9 mouse cellular contexts compared by ENCODE assay signal in the genomic region with DNA sequence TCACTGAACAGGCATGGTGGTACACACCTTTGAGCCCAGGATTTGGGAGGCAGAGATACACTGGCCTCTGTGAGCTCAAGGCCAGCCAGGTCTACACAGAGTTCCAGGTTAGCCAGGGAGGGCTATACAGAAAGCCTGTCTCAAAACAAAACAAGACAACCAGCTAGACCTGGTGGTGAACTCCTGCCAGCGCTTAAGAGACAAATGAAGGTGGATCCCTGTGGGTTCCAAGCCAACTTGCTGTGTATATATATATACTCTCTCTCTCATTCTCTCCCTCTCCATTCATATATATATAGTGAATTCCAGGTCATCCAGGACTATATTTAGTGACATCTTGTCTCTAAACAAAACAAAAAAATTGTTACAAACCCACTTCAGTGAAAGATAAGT. TPM values are rescaled to one million over a fixed set of nuclear protein-coding genes. Genes with fewer than 3 reads are reported as not detected.
DNase-seq lines count a peak whose midpoint lies in the region; ATAC-seq and TF ChIP-seq lines count a peak whose summit lies in the region.
"Had no signal": no experiment of that assay in that cellular context is flagged by ENCODE, and none has a peak within 500 bp of the region (broad histone marks: within the 10 kb centered on the region; RNA-seq: fewer than 3 reads in every experiment).

No protein-coding gene starts in this region.

- intact Hi-C loops in heart, postnatal 25 days (cut with DNase I): loop anchor here (5.0 kb wide), 1 partner anchor 212 kb away; a partner anchor contains a TSS

- no peaks in the 10 kb centered on the region for H3K9me3 ChIP-seq in heart, embryonic 14.5 days (ENCODE audit: control insufficient read depth, low read length)
- H3K9me3 ChIP-seq in ES-Bruce4 (replicated peaks; ENCODE audit: control insufficient read depth, insufficient read depth, low read length, poor library complexity, severe bottlenecking): no peaks in the 10 kb centered on the region
- no peaks in the 10 kb centered on the region for H3K9me3 ChIP-seq in hindbrain, embryonic 11.5 days (ENCODE audit: control insufficient read depth, low read length)
- H3K9me3 ChIP-seq in midbrain, embryonic 10.5 days (replicated peaks): no peaks in the 10 kb centered on the region

- H3K27ac ChIP-seq in heart, embryonic 14.5 days (replicated peaks in 1 of 2; ENCODE audit: control insufficient read depth in 1 of 2, insufficient read depth in 1 of 2, low read depth in 2 of 2, low read length in 2 of 2): peak overlapping the region in 1 of 2 experiments; percentile 82; a peak in 2 of 4 replicates
- H3K27ac ChIP-seq in ES-Bruce4 (ENCODE audit: insufficient read depth, low read length): no peak overlapping the region
- H3K27ac ChIP-seq in hindbrain, embryonic 11.5 days (ENCODE audit: low read depth, low read length): no peak overlapping the region
- peak overlapping the region; percentile 90; the same call in 1 of the 2 replicates for H3K27ac ChIP-seq in midbrain, embryonic 10.5 days (replicated peaks)

- TF ChIP-seq CTCF in ES-Bruce4 (IDR thresholded peaks at IDR 0.05; ENCODE audit: low read depth, low read length): no peak

- no peak for TF ChIP-seq EP300 in ES-Bruce4 (IDR thresholded peaks at IDR 0.05; ENCODE audit: insufficient read depth, low read depth, low read length)

- H3K4me3 ChIP-seq in heart, embryonic 14.5 days (ENCODE audit: control insufficient read depth in 1 of 2, insufficient read depth in 1 of 2, low read depth in 1 of 2, low read length in 2 of 2): peak overlapping the region; percentile 85 to 94
- peak overlapping the region; percentile 75 for H3K4me3 ChIP-seq in ES-Bruce4 (ENCODE audit: low read depth, low read length)
- peak overlapping the region; percentile 83 for H3K4me3 ChIP-seq in hindbrain, embryonic 11.5 days (ENCODE audit: low read depth, low read length)
- peak overlapping the region; percentile 74 for H3K4me3 ChIP-seq in midbrain, embryonic 10.5 days

- no peak for DNase-seq in heart, postnatal 25 days (ENCODE audit: low spot score)
- DNase-seq in hindbrain, embryonic 11.5 days (ENCODE audit: low spot score): no peak
- no peak for DNase-seq in midbrain, embryonic 10.5 days (ENCODE audit: low spot score)
- DNase-seq in frontal cortex, adult 2 months (ENCODE audit: extremely low spot score in 1 of 2, low spot score in 1 of 2): no peak
- no peak for DNase-seq in right cerebral cortex, postnatal 14 days
- DNase-seq: right cerebral cortex, postnatal 25 days had no signal

- H3K9ac ChIP-seq in heart, embryonic 14.5 days (ENCODE audit: low read length): peak overlapping the region; percentile 92
- H3K9ac ChIP-seq in ES-Bruce4 (ENCODE audit: low read depth, poor library complexity, severe bottlenecking): peak overlapping the region; percentile 43
- H3K9ac ChIP-seq in hindbrain, embryonic 11.5 days (ENCODE audit: low read depth, low read length): peak overlapping the region; percentile 68; the same call in 1 of the 2 replicates

- WGBS in heart, embryonic 14.5 days: 52% methylated on average over 1 of the region's 1 CpGs
- 69% methylated on average over 1 of the region's 1 CpGs for WGBS in hindbrain, embryonic 11.5 days
- WGBS in midbrain, embryonic 10.5 days: 57% methylated on average over 1 of the region's 1 CpGs

- no peak for ATAC-seq in heart, embryonic 14.5 days (ENCODE audit: insufficient number of reproducible peaks, insufficient read depth, low FRiP score, low read depth)
- ATAC-seq in hindbrain, embryonic 11.5 days (ENCODE audit: low FRiP score): no peak
- no peak for ATAC-seq in cerebellum, adult (ENCODE audit: insufficient number of reproducible peaks, low FRiP score, low TSS enrichment)

- H3K36me3 ChIP-seq in heart, embryonic 14.5 days (ENCODE audit: control insufficient read depth, insufficient read depth, low read length): peaks cover 43% of the 10 kb centered on the region
- H3K36me3 ChIP-seq in ES-Bruce4 (ENCODE audit: control insufficient read depth, insufficient read depth, low read length, poor library complexity, severe bottlenecking): no peaks in the 10 kb centered on the region
- peaks cover 6% of the 10 kb centered on the region; the same call in 1 of the 2 replicates for H3K36me3 ChIP-seq in hindbrain, embryonic 11.5 days (ENCODE audit: control insufficient read depth, insufficient read depth, low read length)
- peaks cover 44% of the 10 kb centered on the region for H3K36me3 ChIP-seq in midbrain, embryonic 10.5 days

- peaks cover 4 to 16% of the 10 kb centered on the region in 2 experiments; a peak in 3 of 4 replicates for H3K4me1 ChIP-seq in heart, embryonic 14.5 days (ENCODE audit: control insufficient read depth in 2 of 2, insufficient read depth in 2 of 2, low read length in 2 of 2)
- H3K4me1 ChIP-seq in ES-Bruce4 (ENCODE audit: control insufficient read depth, insufficient read depth, low read length): peaks cover 5% of the 10 kb centered on the region
- peaks cover 4% of the 10 kb centered on the region for H3K4me1 ChIP-seq in hindbrain, embryonic 11.5 days (replicated peaks; ENCODE audit: control insufficient read depth, insufficient read depth, low read length)
- peaks cover 26% of the 10 kb centered on the region for H3K4me1 ChIP-seq in midbrain, embryonic 10.5 days

- peak overlapping the region; percentile 68 for H3K4me2 ChIP-seq in heart, embryonic 14.5 days (ENCODE audit: low read length)
- peak overlapping the region; percentile 51 for H3K4me2 ChIP-seq in hindbrain, embryonic 11.5 days (replicated peaks; ENCODE audit: low read depth, low read length)

- H3K27me3 ChIP-seq in heart, embryonic 14.5 days (ENCODE audit: control insufficient read depth, insufficient read depth, low read length): no peaks in the 10 kb centered on the region
- H3K27me3 ChIP-seq in ES-Bruce4 (ENCODE audit: control insufficient read depth, insufficient read depth, low read length, poor library complexity, severe bottlenecking): no peaks in the 10 kb centered on the region
- H3K27me3 ChIP-seq in hindbrain, embryonic 11.5 days (ENCODE audit: control insufficient read depth, insufficient read depth, low read length): no peaks in the 10 kb centered on the region
- H3K27me3 ChIP-seq in midbrain, embryonic 10.5 days (ENCODE audit: low read depth, poor library complexity, severe bottlenecking): no peaks in the 10 kb centered on the region

- no peak for TF ChIP-seq POLR2A in ES-Bruce4 (IDR thresholded peaks at IDR 0.05; ENCODE audit: insufficient read depth, low read length)

RNA-seq across cellular contexts. Expression of a gene that starts 0.8 kb away (rescaled TPM):
- 12.7 and 13.9 TPM in 2 replicates for polyA plus RNA-seq in heart, embryonic 14.5 days (2014; fragmentation: Nextera tagmentation; extraction: Ambion mirVana)
- total RNA-seq in heart, postnatal 25 days (2021): 10 to 100 TPM; 10.7 to 12.2 TPM
- polyA plus RNA-seq in ES-Bruce4 (2011; ENCODE audit: insufficient read depth, insufficient read length, low read depth, missing spikeins): 15.0 and 15.7 TPM in 2 replicates
- polyA plus RNA-seq in hindbrain, embryonic 11.5 days (2014; fragmentation: Nextera tagmentation; extraction: Ambion mirVana): 11.9 and 12.8 TPM in 2 replicates
- polyA plus RNA-seq in midbrain, embryonic 10.5 days (2016; fragmentation: Nextera tagmentation; extraction: Ambion mirVana): 14.9 and 15.3 TPM in 2 replicates
- 29.4 and 35.0 TPM in 2 replicates for polyA plus RNA-seq in frontal cortex, adult 2 months (2012; rRNA removed)

RNA-seq across cellular contexts. Expression of a gene that starts 1.0 kb away (rescaled TPM):
- polyA plus RNA-seq in heart, embryonic 14.5 days (2014; fragmentation: Nextera tagmentation; extraction: Ambion mirVana): 5.4 and 5.9 TPM in 2 replicates
- total RNA-seq in heart, postnatal 25 days (2021): 1 to 10 TPM; 2.5 to 3.1 TPM
- 10.7 and 12.1 TPM in 2 replicates for polyA plus RNA-seq in ES-Bruce4 (2011; ENCODE audit: insufficient read depth, insufficient read length, low read depth, missing spikeins)
- 13.3 and 13.7 TPM in 2 replicates for polyA plus RNA-seq in hindbrain, embryonic 11.5 days (2014; fragmentation: Nextera tagmentation; extraction: Ambion mirVana)
- 9.7 and 11.6 TPM in 2 replicates for polyA plus RNA-seq in midbrain, embryonic 10.5 days (2016; fragmentation: Nextera tagmentation; extraction: Ambion mirVana)
- polyA plus RNA-seq in frontal cortex, adult 2 months (2012; rRNA removed): 7.7 and 7.9 TPM in 2 replicates

RNA-seq across cellular contexts. Expression of a gene that starts 18.3 kb away (rescaled TPM):
- 37.2 and 38.0 TPM in 2 replicates for polyA plus RNA-seq in heart, embryonic 14.5 days (2014; fragmentation: Nextera tagmentation; extraction: Ambion mirVana)
- total RNA-seq in heart, postnatal 25 days (2021): 10 to 100 TPM; 24.7 to 27.5 TPM
- 10.7 and 11.2 TPM in 2 replicates for polyA plus RNA-seq in ES-Bruce4 (2011; ENCODE audit: insufficient read depth, insufficient read length, low read depth, missing spikeins)
- polyA plus RNA-seq in hindbrain, embryonic 11.5 days (2014; fragmentation: Nextera tagmentation; extraction: Ambion mirVana): 8.6 and 11.6 TPM in 2 replicates
- polyA plus RNA-seq in midbrain, embryonic 10.5 days (2016; fragmentation: Nextera tagmentation; extraction: Ambion mirVana): 12.0 and 12.3 TPM in 2 replicates
- polyA plus RNA-seq in frontal cortex, adult 2 months (2012; rRNA removed): 59.9 and 60.9 TPM in 2 replicates

RNA-seq across cellular contexts. Expression of a gene that starts 18.6 kb away (rescaled TPM):
- polyA plus RNA-seq in heart, embryonic 14.5 days (2014; fragmentation: Nextera tagmentation; extraction: Ambion mirVana): 8.6 TPM in 2 replicates
- 1 to 10 TPM; 3.6 to 4.5 TPM for total RNA-seq in heart, postnatal 25 days (2021)
- 39.5 and 50.0 TPM in 2 replicates for polyA plus RNA-seq in ES-Bruce4 (2011; ENCODE audit: insufficient read depth, insufficient read length, low read depth, missing spikeins)
- polyA plus RNA-seq in hindbrain, embryonic 11.5 days (2014; fragmentation: Nextera tagmentation; extraction: Ambion mirVana): 22.9 and 23.0 TPM in 2 replicates
- 24.7 and 25.3 TPM in 2 replicates for polyA plus RNA-seq in midbrain, embryonic 10.5 days (2016; fragmentation: Nextera tagmentation; extraction: Ambion mirVana)
- polyA plus RNA-seq in frontal cortex, adult 2 months (2012; rRNA removed): 18.5 and 19.3 TPM in 2 replicates

RNA-seq across cellular contexts. Expression of a gene that starts 24.1 kb away (rescaled TPM):
- 0.59 and 1.7 TPM in 2 replicates for polyA plus RNA-seq in heart, embryonic 14.5 days (2014; fragmentation: Nextera tagmentation; extraction: Ambion mirVana)
- not detected for total RNA-seq in heart, postnatal 25 days (2021)
- 0.88 and 1.6 TPM in 2 replicates for polyA plus RNA-seq in ES-Bruce4 (2011; ENCODE audit: insufficient read depth, insufficient read length, low read depth, missing spikeins)
- polyA plus RNA-seq in hindbrain, embryonic 11.5 days (2014; fragmentation: Nextera tagmentation; extraction: Ambion mirVana): 4.8 and 7.1 TPM in 2 replicates
- polyA plus RNA-seq in midbrain, embryonic 10.5 days (2016; fragmentation: Nextera tagmentation; extraction: Ambion mirVana): not detected in 2 replicates
- 0.96 and 3.9 TPM in 2 replicates for polyA plus RNA-seq in frontal cortex, adult 2 months (2012; rRNA removed)
